Mouse (Mus musculus) embryo, embryonic 11.5 days (tissue): ENCODE measurements around the gene Ccdc34.
A peak's percentile ranks its signal among the peaks of the same experiment; 100 is the strongest.

Source experiments
- DNase-seq: peaks from one replicate; pipeline ENCODE4 v3.0.0-alpha.2; 2012; ENCODE audit warnings: low read depth, low spot score

The Ccdc34 gene

DNA sequence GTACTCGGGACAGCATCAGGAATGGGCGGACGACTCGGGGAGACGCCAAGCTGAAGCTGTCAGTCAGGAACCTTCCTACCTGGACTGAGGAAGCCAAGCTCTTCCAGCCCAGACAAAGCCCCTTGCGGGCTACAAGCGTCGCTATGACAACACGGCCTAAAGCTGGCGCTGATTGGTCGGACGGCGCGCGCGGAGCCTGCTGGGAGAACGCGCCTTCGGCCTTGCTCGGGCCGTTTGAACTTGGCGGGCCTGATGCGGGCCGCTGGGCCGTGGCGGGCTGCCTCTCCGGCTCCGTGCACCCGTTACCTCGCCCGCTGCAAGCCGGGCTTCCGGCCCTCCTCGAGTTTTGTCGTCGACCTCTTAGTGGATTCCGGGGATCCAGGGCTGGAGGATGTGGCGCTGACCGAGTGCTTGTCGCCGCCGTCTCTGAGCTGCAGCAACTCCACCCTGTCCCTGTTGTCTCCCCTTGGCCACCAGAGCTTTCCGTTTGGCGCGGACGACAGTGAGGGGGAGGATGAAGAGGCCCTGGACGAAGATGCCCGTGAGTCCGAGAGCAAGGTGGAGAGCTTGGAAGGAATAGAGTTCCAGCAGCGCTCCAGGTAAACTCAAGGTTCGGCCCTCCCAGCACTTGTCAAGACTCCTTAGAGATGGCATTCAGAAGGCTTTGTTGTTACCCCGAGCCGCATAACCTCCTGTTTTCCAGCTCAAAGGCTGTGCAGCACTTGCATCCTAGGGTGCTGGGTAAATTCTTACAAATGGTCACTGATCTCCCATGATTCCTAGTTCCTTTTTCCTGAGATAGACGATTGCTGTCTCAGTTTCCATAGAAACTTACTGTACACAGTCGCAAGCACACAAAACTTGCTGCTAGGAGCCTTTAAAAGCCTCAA lies at the start of gene Ccdc34:
TSS of gene Ccdc34 (plus strand) at position 202 of the 890 bp plus-strand sequence.
- peak; percentile 92 for DNase-seq

DNA sequence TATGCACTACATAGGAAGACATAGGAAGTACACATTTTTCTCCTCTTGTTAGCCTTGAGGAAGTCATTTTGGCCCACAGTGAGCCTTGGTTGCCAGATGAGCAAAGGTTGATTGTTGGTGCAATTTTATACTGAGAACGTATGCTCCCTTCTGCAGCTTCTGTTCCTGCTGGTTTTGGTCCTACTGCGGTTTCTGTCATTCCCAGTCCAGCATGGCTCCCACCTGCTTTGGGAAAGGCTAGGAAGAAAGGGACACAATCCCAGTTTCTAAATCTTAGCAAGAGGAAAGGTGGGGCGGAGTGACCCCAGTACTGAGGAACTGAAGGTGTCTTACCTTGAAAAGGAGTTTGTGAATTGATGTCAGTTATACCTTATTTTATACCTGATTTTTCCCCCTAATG lies 48.2 kb upstream of the Ccdc34 start:
- DNase-seq: no peak

- DNase-seq: no peak
Observed at GRCm38 (mm10) chr2:109969926-109970532, 47.6 kb upstream of the Ccdc34 start.

DNA sequence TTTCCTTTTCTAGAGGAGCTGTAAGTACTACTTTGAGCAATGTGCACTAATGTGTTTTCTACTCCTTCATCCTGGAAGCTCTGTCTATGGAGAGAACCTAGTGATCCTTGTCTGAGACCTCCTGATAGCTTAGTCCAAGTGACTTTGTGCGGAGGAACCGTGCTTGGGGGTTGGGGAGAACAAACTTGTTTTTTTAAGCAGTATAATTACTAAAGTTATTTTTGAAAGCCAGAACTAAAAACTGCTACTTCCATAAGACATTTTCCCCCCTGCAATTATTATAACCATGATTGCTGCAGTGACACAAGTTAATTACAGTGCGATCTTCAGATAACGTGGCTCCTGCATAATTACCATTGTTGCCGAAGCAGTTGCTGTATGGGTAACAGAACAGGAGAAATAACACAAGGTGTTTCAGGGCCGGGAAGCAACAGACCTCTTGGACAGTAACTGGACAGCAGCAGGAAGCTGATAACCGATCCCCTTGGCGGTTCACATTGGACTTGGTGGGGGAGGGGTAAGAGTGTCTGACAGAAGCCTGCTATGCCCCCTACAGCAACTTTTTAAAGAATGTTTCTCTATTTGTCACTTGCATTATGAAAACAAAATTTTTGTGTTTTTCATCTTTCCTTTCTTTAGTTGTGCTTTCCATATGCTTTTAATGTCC lies 46.7 kb upstream of the Ccdc34 start:
- no peak for DNase-seq

DNA sequence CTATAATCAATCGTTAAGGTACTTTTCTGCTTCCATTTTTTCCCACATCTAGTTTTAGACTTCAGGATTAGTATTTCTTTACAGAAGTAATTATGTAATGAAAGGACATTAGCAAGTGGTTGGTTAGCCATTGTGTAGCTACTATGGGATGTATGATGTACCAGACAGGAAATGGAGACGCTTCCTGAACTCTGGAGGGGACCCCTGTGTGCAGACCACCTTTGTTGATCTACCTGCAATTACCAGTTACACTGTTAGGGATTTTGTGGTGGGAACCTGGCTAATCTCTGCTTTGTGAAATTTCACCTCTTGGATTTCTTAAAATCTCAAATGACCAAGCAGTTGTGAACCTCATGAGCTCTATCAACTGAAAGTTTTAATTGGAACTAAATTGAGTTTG lies 45.3 kb upstream of the Ccdc34 start:
- DNase-seq: no peak

DNA sequence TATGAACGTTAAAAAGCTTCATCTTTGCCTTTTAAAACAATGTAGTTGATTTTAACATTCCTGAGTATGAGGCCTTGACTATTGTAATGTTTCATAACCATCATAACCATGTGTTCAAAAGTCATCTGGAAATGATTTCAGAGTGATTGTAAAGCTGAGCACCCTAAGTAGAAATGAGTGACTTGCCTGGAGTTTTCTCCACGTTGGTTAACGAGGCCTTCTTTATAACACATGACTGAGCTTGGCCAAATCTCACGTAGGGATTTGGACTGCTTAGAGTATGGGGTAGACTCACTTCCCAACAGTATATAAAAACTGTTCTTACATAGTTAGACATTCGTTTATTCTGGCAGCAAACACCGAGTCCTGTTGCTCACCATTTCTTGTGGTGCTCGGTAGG lies 44.7 kb upstream of the Ccdc34 start:
- DNase-seq: no peak

- DNase-seq: no peak
Observed at GRCm38 (mm10) chr2:109974807-109975206, 42.8 kb upstream of the Ccdc34 start.

DNA sequence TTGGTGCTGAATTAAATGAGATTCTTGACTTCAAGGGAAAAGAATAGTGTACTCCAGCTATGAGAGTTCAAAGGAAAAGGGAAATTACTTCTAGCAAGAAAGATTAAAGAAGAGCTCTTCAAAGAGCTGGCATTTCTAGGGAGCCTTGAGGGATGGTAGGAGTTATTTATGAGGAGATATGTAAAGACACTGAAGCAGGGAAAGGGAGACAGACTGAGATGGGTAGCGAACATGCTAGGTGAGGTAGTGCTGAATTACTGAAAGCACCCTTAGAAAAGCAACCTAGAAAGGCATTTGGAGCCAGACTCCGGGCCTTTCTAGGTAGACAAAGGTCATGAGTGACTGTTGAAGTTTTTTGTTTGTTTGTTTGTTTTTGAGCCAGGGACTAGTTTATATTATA lies 41.4 kb upstream of the Ccdc34 start:
- no peak for DNase-seq

- no peak for DNase-seq
Observed at GRCm38 (mm10) chr2:109977322-109977721, 40.3 kb upstream of the Ccdc34 start.

GRCm38 (mm10) chr2:109979209-109979608 lies 38.4 kb upstream of the Ccdc34 start:
- DNase-seq: no peak

GRCm38 (mm10) chr2:109983435-109983834 lies 34.2 kb upstream of the Ccdc34 start:
- no peak for DNase-seq

DNA sequence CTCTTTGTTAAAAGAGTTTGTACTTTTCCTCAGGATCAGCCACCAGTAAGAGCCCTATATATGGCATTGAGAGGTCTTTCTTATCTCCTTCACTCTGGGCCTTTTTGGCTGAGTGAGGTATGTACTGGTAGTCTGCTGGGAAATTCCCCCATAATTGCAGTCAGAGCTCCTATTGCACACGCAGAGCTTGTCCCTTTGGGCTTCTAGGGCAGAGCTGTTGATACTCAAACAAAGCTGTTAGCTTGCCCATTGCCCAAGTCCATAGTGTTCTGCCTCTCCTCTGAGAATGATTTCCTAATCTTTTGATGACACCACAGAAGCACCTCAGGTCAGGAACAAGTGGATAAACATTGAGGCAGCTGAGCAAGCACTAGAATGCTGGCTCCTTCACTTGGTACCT lies 32.7 kb upstream of the Ccdc34 start:
- DNase-seq: no peak

DNA sequence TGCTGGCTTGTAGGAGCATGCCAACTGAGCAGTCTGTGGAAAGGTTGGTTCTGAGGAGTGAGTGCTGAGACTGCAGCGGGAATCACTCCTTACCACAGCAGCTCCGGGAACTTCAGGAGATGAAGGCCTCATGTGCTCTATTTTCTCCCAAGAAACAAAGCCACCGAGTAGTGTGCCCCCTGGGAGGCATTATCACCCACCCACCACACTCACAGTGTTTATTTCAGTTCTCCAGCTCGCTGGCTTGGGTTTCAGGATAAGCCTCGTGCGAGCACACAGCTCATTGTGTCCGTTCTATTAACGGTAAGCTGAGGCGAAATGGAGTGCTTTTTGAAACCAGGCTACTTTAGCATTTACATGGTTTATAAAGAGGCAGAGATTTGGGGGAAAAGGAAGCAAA lies 32.1 kb upstream of the Ccdc34 start:
- DNase-seq: no peak

DNA sequence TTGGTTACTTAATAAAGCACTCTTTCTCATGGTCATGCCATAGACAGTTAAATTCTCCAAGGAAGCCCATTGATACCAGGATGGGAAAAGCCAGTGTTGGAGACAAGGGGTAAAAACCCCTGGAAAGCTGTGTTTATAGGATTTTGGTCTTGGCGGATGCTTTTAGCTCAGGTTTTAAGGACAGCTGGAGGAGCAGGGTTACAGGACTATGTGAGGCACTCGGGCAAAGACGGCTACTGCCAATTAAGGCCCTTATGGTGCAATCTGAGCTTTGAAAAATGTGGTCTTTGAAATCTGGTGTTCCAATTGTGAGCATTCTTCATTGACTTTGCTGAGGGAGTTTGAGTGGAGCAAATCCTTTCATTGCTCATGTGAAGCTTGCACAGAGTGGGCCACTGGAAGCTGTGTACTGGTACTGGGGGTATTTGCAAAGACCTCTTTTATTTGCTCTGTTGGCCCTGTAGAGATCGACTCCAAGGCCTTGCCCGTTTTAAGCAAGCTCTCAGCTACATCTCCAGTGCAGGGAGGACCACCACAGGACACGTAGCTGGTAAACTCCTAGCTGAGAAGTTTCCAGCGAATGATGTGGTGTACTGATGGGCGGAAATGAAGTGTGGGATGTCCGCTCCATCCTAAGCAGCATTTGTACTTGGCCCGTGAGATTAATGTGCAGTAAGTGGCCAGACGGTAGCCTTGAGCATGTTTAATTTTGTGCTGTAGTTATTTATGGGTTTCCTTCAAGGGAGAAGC lies 31.4 kb upstream of the Ccdc34 start:
- no peak for DNase-seq

GRCm38 (mm10) chr2:109987946-109988345 lies 29.7 kb upstream of the Ccdc34 start:
- DNase-seq: no peak

- no peak for DNase-seq
Observed at GRCm38 (mm10) chr2:109989196-109989595, 28.4 kb upstream of the Ccdc34 start.

- DNase-seq: no peak
Observed at GRCm38 (mm10) chr2:109989679-109990473, 27.7 kb upstream of the Ccdc34 start.

- DNase-seq: no peak
Observed at GRCm38 (mm10) chr2:109991754-109992153, 25.9 kb upstream of the Ccdc34 start.

GRCm38 (mm10) chr2:109992448-109993073 lies 25.1 kb upstream of the Ccdc34 start:
- DNase-seq: no peak

- no peak for DNase-seq
Observed at GRCm38 (mm10) chr2:109993404-109993803, 24.2 kb upstream of the Ccdc34 start.

- no peak for DNase-seq
Observed at GRCm38 (mm10) chr2:109995061-109995460, 22.6 kb upstream of the Ccdc34 start.
